Mouse (Mus musculus) monocyte, adult 2 months (primary cell): Measurements from ENCODE around the gene Sh2d1b2.
"Not testable (repeated sequence)": the region's sequence is repeated elsewhere in the genome, so short reads cannot be mapped to it uniquely, and the experiment has no call there.

Experiments used
- DNase-seq, 2 experiments: peaks; one replicate each; pipeline ENCODE4 v3.0.0; 2022; ENCODE audit warnings: low spot score in 2 of 2, low read depth in 1 of 2

The Sh2d1b2 gene

GRCm38 (mm10) chr1:170232688-170233087 is at the start of gene Sh2d1b2:
Gene Sh2d1b2, plus strand, starts transcription at chr1:170232749.
- DNase-seq = not testable (repeated sequence)

GRCm38 (mm10) chr1:170185137-170185536 is 47.4 kb upstream of the Sh2d1b2 start:
- no peak for DNase-seq

- DNase-seq = no peak
These were observed 46.0 kb upstream of the Sh2d1b2 start for GRCm38 (mm10) chr1:170186531-170186930.

GRCm38 (mm10) chr1:170188601-170189000 is 43.9 kb upstream of the Sh2d1b2 start:
- DNase-seq = no peak

- DNase-seq = no peak
These were observed 42.3 kb upstream of the Sh2d1b2 start for GRCm38 (mm10) chr1:170190225-170190624.

- DNase-seq = no peak
These were observed 40.6 kb upstream of the Sh2d1b2 start for GRCm38 (mm10) chr1:170191925-170192324.

GRCm38 (mm10) chr1:170196211-170196610 is 36.3 kb upstream of the Sh2d1b2 start:
- no peak for DNase-seq

- no peak for DNase-seq
These were observed 32.2 kb upstream of the Sh2d1b2 start for GRCm38 (mm10) chr1:170200379-170200778.

- no peak for DNase-seq
These were observed 26.2 kb upstream of the Sh2d1b2 start for GRCm38 (mm10) chr1:170206395-170206794.

GRCm38 (mm10) chr1:170213181-170213879 is 19.2 kb upstream of the Sh2d1b2 start:
- no peak for DNase-seq

- no peak for DNase-seq
These were observed 18.2 kb upstream of the Sh2d1b2 start for GRCm38 (mm10) chr1:170214383-170214756.

GRCm38 (mm10) chr1:170214757-170215522 is 17.6 kb upstream of the Sh2d1b2 start, which contains the start of gene Uhmk1:
Gene Uhmk1, minus strand, starts transcription at chr1:170215397.
- DNase-seq = peak; percentile 65 to 79

GRCm38 (mm10) chr1:170215590-170215989 is 17.0 kb upstream of the Sh2d1b2 start:
- no peak for DNase-seq

- no peak for DNase-seq
These were observed 14.3 kb upstream of the Sh2d1b2 start for GRCm38 (mm10) chr1:170218091-170218884.

- no peak for DNase-seq
These were observed 12.2 kb upstream of the Sh2d1b2 start for GRCm38 (mm10) chr1:170220351-170220750.

- no peak for DNase-seq
These were observed 9.3 kb upstream of the Sh2d1b2 start for GRCm38 (mm10) chr1:170223276-170223675.

- DNase-seq = no peak
These were observed 12.5 kb downstream of the Sh2d1b2 start for GRCm38 (mm10) chr1:170245016-170245415.

GRCm38 (mm10) chr1:170254893-170255559 is 22.5 kb downstream of the Sh2d1b2 start:
- no peak for DNase-seq

GRCm38 (mm10) chr1:170255560-170255910 is 23.0 kb downstream of the Sh2d1b2 start:
- DNase-seq = peak; percentile 70 to 76

- DNase-seq = no peak
These were observed 37.7 kb downstream of the Sh2d1b2 start for GRCm38 (mm10) chr1:170270281-170270680.

- DNase-seq = no peak
These were observed 38.1 kb downstream of the Sh2d1b2 start for GRCm38 (mm10) chr1:170270696-170271095.
